Mouse (Mus musculus) CH12.LX (cell line): ENCODE results near the gene Rnf115.

Source experiments
- CHD1 ChIP-seq: IDR thresholded peaks from 2 replicates; pipeline ENCODE4 v1.6.1; 2012; ENCODE audit warnings: low read depth, low read length, improper control_type of control experiment, inconsistent platforms
- CTCF ChIP-seq, 2 experiments: IDR thresholded peaks in 1 of 2; conservative IDR thresholded peaks in 1 of 2; 2 replicates each; pipeline ENCODE4 v1.5.1; 2011 to 2012; ENCODE audit warnings: low read depth in 2 of 2, low read length in 2 of 2, improper control_type of control experiment in 1 of 2, inconsistent platforms in 1 of 2, mild to moderate bottlenecking in 1 of 2, moderate library complexity in 1 of 2
- E2F4 ChIP-seq: IDR thresholded peaks from 2 replicates; pipeline ENCODE4 v1.6.1; 2011; ENCODE audit warnings: low read depth, low read length, improper control_type of control experiment; ENCODE audit not compliant: insufficient replicate concordance
- IRF4 ChIP-seq: IDR thresholded peaks from 2 replicates; pipeline ENCODE4 v1.6.1; 2014; ENCODE audit warnings: low read depth, mild to moderate bottlenecking, inconsistent platforms, low read length, improper control_type of control experiment
- KAT2A ChIP-seq: IDR thresholded peaks from 2 replicates; pipeline ENCODE4 v1.6.1; 2012; ENCODE audit warnings: low read length, improper control_type of control experiment, inconsistent platforms; ENCODE audit not compliant: insufficient replicate concordance
- MYC ChIP-seq: IDR thresholded peaks from 2 replicates; pipeline ENCODE4 v1.6.1; 2011; ENCODE audit warnings: low read depth, mild to moderate bottlenecking, improper control_type of control experiment, low read length
- POLR2A ChIP-seq: IDR thresholded peaks from 2 replicates; pipeline ENCODE4 v1.6.1; 2011; ENCODE audit warnings: low read depth, mild to moderate bottlenecking, improper control_type of control experiment, low read length
- POLR2AphosphoS2 ChIP-seq: IDR thresholded peaks from 2 replicates; pipeline ENCODE4 v1.6.1; 2011; ENCODE audit warnings: low read depth, low read length, improper control_type of control experiment
- TBP ChIP-seq: conservative IDR thresholded peaks from 2 replicates; pipeline ENCODE4 v1.6.1; 2011; ENCODE audit warnings: low read depth, low read length, improper control_type of control experiment
- USF1 ChIP-seq: IDR thresholded peaks from 2 replicates; pipeline ENCODE4 v1.6.1; 2014; ENCODE audit warnings: low read depth, mild to moderate bottlenecking, inconsistent platforms, low read length, improper control_type of control experiment
- ZKSCAN1 ChIP-seq: IDR thresholded peaks from 2 replicates; pipeline ENCODE4 v1.6.1; 2012; ENCODE audit warnings: low read depth, inconsistent platforms, low read length, improper control_type of control experiment, borderline replicate concordance

GRCm38 (mm10) chr3:96744348-96744747 lies 16.9 kb downstream of the Rnf115 start:
- no peak for TF ChIP-seq TBP
- TF ChIP-seq POLR2A, result no peak
- no peak for TF ChIP-seq POLR2AphosphoS2
- no peak for TF ChIP-seq E2F4
- TF ChIP-seq USF1, result no peak
- TF ChIP-seq CTCF (conservative IDR thresholded peaks at IDR 0.05 in 1 of 2, IDR thresholded peaks at IDR 0.05 in 1 of 2; ENCODE audit: low read depth in 2 of 2, low read length in 2 of 2), result no peak
- no peak for TF ChIP-seq ZKSCAN1
- TF ChIP-seq KAT2A, result no peak
- no peak for TF ChIP-seq IRF4
- no peak for TF ChIP-seq MYC
- TF ChIP-seq CHD1, result no peak
